Mouse (Mus musculus): Measurements from ENCODE around the gene Gabarap.
"Not testable (repeated sequence)": the region's sequence is repeated elsewhere in the genome, so short reads cannot be mapped to it uniquely, and the experiment has no call there.

Gene Gabarap

GRCm38 (mm10) chr11:69999666-70000065 lies 8.7 kb downstream of the Gabarap start:
- DNase-seq = no peak

GRCm38 (mm10) chr11:70000396-70000898 lies 9.5 kb downstream of the Gabarap start, which contains the start of gene Dvl2:
Gene Dvl2 (plus strand): TSS chr11:70000595.
- peak; percentile 84 to 89 for DNase-seq

DNA sequence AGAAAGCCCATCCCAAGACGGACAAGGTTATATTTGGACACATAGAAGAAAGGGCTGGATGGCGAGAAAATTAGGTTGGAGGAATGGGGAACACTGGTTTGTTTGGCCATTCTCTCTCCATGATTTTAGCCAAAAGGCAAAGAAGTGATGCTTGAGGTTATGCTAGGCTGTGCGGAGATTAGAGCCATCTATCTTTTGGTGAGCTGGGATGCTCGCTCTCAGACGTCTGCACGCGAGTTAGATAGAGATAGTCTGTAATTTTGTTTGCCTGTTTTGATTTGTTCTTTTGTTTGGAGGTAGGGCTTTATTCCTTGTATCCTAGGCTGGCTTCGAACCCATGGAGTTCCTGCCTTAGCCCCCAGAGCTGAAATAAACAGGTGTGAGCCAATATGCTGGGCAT lies 10.2 kb downstream of the Gabarap start:
- no peak for DNase-seq

GRCm38 (mm10) chr11:70001865-70002264 lies 10.9 kb downstream of the Gabarap start:
- DNase-seq = peak; percentile 38 to 40

GRCm38 (mm10) chr11:70002471-70002870 lies 11.5 kb downstream of the Gabarap start:
- DNase-seq = no peak

- DNase-seq = no peak
Observed at GRCm38 (mm10) chr11:70005521-70005920, 14.6 kb downstream of the Gabarap start.

GRCm38 (mm10) chr11:70010033-70010432 lies 19.1 kb downstream of the Gabarap start:
- DNase-seq = no peak

GRCm38 (mm10) chr11:70010548-70010947 lies 19.6 kb downstream of the Gabarap start:
- DNase-seq = no peak

DNA sequence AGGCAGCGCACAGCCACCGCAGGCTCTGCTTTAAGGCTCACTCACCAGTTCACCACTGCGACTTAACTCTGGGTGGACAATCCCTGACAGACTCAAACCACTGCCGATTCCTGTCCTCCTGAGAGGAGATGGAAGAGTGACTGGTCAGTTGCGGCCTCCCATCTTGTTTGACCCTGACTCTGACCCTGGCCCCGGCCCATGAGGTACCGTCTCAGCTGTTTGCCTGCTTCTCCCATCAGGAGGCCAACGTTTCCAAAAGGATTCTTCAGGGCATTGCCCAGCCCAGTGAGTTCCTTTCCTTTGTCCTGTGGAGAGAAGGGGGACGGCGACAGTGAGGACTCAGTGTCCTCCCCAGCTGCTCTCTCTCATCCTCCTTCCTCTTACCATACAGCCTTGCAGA lies 20.0 kb downstream of the Gabarap start:
- no peak for DNase-seq

- DNase-seq = no peak
Observed at GRCm38 (mm10) chr11:70012931-70013330, 22.0 kb downstream of the Gabarap start.

GRCm38 (mm10) chr11:70013408-70013807 lies 22.5 kb downstream of the Gabarap start:
- no peak for DNase-seq

GRCm38 (mm10) chr11:70014051-70014450 lies 23.1 kb downstream of the Gabarap start:
- DNase-seq = no peak

GRCm38 (mm10) chr11:70014880-70015558 lies 24.1 kb downstream of the Gabarap start, which contains the start of gene Acadvl:
Gene Acadvl (minus strand): TSS chr11:70015411.
- peak; percentile 91 for DNase-seq

- DNase-seq = no peak
Observed at GRCm38 (mm10) chr11:70015677-70016076, 24.7 kb downstream of the Gabarap start.

- not testable (repeated sequence) for DNase-seq
Observed at GRCm38 (mm10) chr11:70016177-70016576, 25.2 kb downstream of the Gabarap start.

DNA sequence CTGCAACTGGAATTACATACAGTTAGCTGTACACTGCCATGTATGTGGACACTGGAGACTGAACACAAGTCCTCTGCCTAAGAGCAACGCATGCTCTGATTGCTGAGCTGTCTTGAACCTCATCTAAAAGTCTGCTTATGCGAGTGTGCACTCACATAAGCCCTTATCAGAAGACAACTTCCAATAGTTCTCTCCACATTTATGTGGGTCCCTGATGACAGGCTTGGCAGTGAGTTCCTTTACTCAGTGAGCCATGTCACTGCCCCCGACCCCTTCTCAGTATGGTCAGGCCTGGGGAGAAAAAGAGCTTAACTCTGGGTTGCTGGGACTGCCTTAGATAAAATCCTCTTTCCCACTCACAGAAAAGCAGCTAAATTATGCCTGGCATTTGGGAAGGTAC lies 25.7 kb downstream of the Gabarap start, which contains the start of gene Dlg4:
Dlg4 (plus strand) TSS at position 274 of the 400 bp plus-strand sequence.
- no peak for DNase-seq

- no peak for DNase-seq
Observed at GRCm38 (mm10) chr11:70017199-70017767, 26.3 kb downstream of the Gabarap start.

DNA sequence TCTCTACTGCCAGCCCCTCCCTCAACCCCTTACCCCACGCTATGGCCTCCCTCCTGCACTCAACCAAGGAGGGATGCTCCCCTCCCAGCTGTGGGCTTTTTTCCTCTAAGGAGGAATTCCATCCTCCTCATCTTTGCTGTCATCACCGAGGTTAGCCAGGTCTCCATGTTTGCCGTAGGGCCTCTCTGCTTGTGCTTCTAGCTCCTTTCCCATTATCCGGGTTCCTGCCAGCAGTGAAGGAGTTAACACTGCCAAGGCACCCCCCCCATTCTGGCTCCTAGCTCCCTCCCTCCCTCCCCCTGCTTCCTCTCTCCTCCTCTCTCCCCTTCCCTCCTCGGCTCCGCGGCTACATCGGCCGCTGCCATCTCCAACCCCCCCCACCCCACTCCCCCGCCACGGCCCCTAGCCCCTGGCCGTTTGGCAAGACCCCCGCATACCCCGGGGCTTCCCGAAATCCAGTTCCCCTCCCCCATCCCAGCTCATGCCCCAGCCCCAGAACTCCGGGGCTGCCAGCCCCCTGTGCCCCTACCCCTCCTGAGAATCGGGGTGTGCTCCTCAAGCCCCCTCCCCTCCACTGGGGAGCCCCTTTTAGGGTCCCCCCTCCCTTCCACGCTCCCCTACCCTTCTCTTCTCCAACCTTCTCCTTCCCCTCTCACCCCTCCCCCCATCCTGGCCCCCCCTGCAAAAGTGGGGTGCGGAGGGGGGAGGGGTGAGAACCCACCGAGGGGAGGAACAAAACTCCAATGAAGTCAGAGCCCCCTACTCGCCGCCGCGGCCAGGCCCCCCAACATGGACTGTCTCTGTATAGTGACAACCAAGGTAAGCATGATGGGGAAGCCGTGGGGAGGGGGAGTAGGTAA lies 27.4 kb downstream of the Gabarap start:
- peak; percentile 77 for DNase-seq

- no peak for DNase-seq
Observed at GRCm38 (mm10) chr11:70019495-70020021, 28.6 kb downstream of the Gabarap start.

DNA sequence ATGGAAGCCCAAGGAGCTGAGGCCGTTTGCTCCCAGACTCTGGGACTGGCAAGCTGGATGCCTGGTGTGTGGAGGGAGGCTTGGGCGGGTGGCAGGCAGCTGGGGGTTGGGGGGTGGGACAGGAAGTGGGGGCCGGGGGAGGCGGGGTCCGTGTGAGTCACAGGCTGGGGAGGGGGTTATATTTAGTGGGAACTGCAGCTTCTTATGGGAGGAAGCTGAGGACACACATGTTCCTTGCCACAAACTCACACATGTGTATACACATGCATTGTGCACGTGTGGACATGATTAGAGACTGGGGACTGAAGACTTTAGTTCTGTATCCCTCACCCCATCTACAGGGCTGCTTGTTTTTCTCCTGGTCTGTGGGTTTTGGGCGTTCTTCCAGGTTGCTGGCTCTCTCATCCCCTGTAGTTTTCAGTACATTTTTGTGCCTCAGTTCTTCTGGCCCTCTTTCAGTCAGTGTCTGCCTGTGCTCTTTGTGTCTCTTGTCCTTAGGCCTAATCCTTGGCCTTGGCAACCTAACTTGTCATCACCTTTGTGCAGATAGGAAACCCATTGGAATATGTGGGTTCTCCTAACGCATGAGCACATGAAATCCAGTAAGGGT lies 29.2 kb downstream of the Gabarap start:
- no peak for DNase-seq

DNA sequence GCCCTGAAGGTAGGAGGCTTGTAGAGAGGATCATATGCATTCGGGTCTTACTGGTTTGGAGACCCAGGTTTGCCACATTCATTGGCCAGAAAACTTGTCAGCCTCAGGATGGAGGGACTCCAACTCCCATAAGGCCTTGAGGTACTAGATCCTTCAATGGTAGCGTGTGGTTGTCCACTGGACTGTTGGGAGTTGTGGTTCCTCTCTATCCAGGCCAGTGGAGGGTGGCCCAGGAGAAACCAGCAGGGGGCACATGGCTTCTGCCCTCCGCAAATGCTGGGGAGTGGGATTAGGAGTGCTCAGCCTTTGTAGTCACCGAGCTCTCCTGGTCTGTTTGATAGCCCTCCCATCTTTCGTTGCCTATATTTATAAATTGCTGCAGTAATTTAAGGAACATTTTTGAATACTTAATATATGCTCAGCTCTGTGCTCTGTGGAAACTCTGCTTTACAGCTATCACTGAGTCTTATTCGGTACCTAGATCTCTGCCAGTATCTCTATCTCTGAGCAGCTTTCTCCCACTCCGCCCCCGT lies 29.9 kb downstream of the Gabarap start:
- peak; percentile 70 to 76 for DNase-seq

All from cerebellum, postnatal 36 days (tissue).